Mouse (Mus musculus) heart, embryonic 12.5 days (tissue): ENCODE results near the gene Chpf. TPM values are rescaled to one million over a fixed set of nuclear protein-coding genes. Genes with fewer than 3 reads are reported as not detected.

Source experiments
- ATAC-seq: fragments of 200-750 bp; cut with Nextera tagmentation; 2 replicates; pipeline ENCODE4 v1.8.0; 2017; ENCODE audit warnings: moderate TSS enrichment, moderate library complexity; ENCODE audit not compliant: insufficient number of reproducible peaks, low FRiP score
- H3K27ac ChIP-seq: fragments of 300-500 bp; sonication (generic); 2 replicates; pipeline ENCODE4 v1.5.1; 2016; ENCODE audit warnings: mild to moderate bottlenecking, moderate library complexity; ENCODE audit not compliant: poor library complexity, severe bottlenecking
- H3K27me3 ChIP-seq: fragments of 300-500 bp; sonication (generic); replicated peaks from 2 replicates; pipeline ENCODE4 v1.6.1; 2016; ENCODE audit warnings: mild to moderate bottlenecking, moderate library complexity
- H3K36me3 ChIP-seq: fragments of 300-500 bp; sonication (generic); 2 replicates; pipeline ENCODE4 v1.6.1; 2016; ENCODE audit warnings: mild to moderate bottlenecking, moderate library complexity
- H3K4me1 ChIP-seq: fragments of 300-500 bp; sonication (generic); replicated peaks from 2 replicates; pipeline ENCODE4 v1.6.1; 2016; ENCODE audit warnings: mild to moderate bottlenecking
- H3K4me2 ChIP-seq: fragments of 300-500 bp; sonication (generic); 2 replicates; pipeline ENCODE4 v1.6.1; 2016; ENCODE audit warnings: mild to moderate bottlenecking, moderate library complexity
- H3K4me3 ChIP-seq: fragments of 300-500 bp; sonication (generic); 2 replicates; pipeline ENCODE4 v1.5.1; 2016; ENCODE audit warnings: mild to moderate bottlenecking
- H3K9ac ChIP-seq: fragments of 300-500 bp; sonication (generic); 2 replicates; pipeline ENCODE4 v1.6.1; 2016; ENCODE audit warnings: mild to moderate bottlenecking, moderate library complexity
- H3K9me3 ChIP-seq: fragments of 300-500 bp; sonication (generic); replicated peaks from 2 replicates; pipeline ENCODE4 v1.6.1; 2016; ENCODE audit warnings: mild to moderate bottlenecking, moderate library complexity
- WGBS: fragments of 180-500 bp; shearing (Covaris S2); methylation state at CpG from one replicate; pipeline ENCODE4 v1.1.7; 2016; 5-methylcytosine and 5-hydroxymethylcytosine counted together
- polyA plus RNA-seq: library from polyadenylated mRNA; unstranded; fragments of >200 nt; fragmentation: Nextera tagmentation; extraction: Ambion mirVana; gene quantifications from 2 replicates; pipeline ENCODE4 v1.2.1, GENCODE M21; 2016

Chpf gene
- polyA plus RNA-seq, 1 experiment from 2014 or later = 37.8 TPM

- Histone ChIP-seq H3K4me2 (no peak overlapping the region), H3K4me3 (no peak overlapping the region), H3K36me3 (peaks cover 92% of the 10 kb centered on the region), H3K27me3 (no peaks in the 10 kb centered on the region), H3K4me1 (no peaks in the 10 kb centered on the region), H3K27ac (no peak overlapping the region), H3K9ac (no peak overlapping the region), H3K9me3 (no peaks in the 10 kb centered on the region)
- ATAC-seq = no peak
- 65% methylated on average over 12 of the region's 12 CpGs for WGBS
These were observed 15.9 kb upstream of the Chpf start for GRCm38 (mm10) chr1:75494878-75495548.

DNA sequence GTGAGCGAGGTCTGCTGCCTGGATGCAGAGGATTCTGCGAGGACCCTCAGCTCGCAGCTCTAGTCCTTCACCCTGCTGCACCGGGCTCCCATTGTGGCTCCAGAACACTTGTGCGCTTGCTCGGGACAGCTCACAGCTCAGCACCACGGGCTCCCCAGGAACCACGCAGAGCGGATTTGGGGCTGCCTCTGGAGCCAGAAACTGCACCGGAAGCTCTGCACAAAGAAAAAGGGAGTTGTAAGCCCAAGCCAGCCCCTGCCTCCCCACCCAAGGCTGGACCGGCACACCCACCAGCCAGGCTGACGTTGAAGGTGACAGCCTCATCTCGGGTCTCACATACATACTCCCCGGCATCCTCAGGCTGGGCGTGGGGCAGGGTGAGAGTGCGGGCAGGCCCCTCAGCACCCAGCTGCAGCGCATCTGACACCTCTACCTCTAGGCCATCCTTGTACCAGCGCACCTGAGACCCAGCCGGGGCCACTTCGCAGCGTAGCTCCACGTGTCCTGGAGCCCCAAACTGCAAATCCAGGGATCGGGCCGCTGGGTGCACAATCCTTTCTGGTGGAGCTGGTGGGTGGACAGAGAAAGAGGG, 13.6 kb upstream of the Chpf start:
- Histone ChIP-seq H3K4me1 (peaks cover 9% of the 10 kb centered on the region), H3K27me3 (peaks cover 18% of the 10 kb centered on the region), H3K9me3 (no peaks in the 10 kb centered on the region), H3K4me3 (no peak overlapping the region), H3K27ac (no peak overlapping the region), H3K4me2 (no peak overlapping the region), H3K9ac (no peak overlapping the region), H3K36me3 (peaks cover 85% of the 10 kb centered on the region)
- 49% methylated on average over 24 of the region's 24 CpGs for WGBS
- no peak for ATAC-seq

DNA sequence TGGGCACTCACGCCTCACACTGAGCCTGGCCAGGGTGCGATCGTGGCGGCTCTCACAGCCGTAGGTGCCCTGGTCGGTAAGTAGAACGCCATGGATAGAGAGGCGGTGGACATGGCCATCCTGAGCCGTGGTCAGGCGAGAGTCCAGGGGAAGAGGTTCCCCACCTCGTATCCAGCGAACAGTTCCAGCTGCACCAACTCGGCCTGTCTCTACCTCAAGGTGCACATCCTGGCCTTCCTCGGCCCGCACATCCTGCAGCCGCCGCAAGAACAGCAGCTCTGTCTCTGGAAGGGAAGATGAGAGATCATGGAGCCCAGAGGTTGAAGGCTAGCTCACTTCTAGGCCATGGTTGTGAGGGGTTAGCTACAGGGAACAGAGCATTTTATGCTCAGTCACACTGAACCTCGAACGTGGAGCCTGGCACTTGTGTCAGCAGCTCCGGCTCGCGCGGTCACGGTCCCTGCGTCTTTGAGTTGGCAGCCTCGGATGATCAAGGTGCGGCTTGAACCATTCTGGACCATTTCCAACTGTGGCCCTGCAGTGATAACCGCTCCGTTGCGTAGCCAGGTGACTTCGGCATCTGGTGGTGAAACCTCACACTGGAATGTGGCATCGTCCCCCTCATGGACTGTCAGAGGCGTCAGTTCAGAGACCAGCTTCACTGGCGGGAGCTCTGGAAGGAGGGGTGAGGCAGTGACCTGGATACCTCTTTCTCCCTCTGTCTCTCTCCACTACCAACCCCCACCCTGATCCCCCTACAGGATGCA, 11.9 kb upstream of the Chpf start:
- Histone ChIP-seq H3K9ac (no peak overlapping the region), H3K27ac (no peak overlapping the region), H3K4me3 (no peak overlapping the region), H3K9me3 (no peaks in the 10 kb centered on the region), H3K27me3 (peaks cover 35% of the 10 kb centered on the region), H3K4me1 (peaks cover 17% of the 10 kb centered on the region), H3K36me3 (peaks cover 80% of the 10 kb centered on the region), H3K4me2 (no peak overlapping the region)
- no peak for ATAC-seq
- WGBS = 78% methylated on average over 34 of the region's 34 CpGs

- H3K27ac ChIP-seq = no peak overlapping the region
- ATAC-seq = peak; percentile 49
- H3K4me3 ChIP-seq = peak overlapping the region; percentile 49
- H3K4me1 ChIP-seq = peaks cover 17% of the 10 kb centered on the region
- H3K36me3 ChIP-seq = peaks cover 63% of the 10 kb centered on the region
- no peaks in the 10 kb centered on the region for H3K9me3 ChIP-seq
- peak overlapping the region; percentile 47; the same call in 1 of the 2 replicates for H3K9ac ChIP-seq
- peaks cover 69% of the 10 kb centered on the region for H3K27me3 ChIP-seq
- peak overlapping the region; percentile 78 for H3K4me2 ChIP-seq
- 2% methylated on average over 62 of the region's 62 CpGs for WGBS
These were observed 8.5 kb upstream of the Chpf start for GRCm38 (mm10) chr1:75487405-75488161.

GRCm38 (mm10) chr1:75487040-75487404, 7.9 kb upstream of the Chpf start:
- Histone ChIP-seq H3K36me3 (peaks cover 58% of the 10 kb centered on the region), H3K9ac (peak overlapping the region; percentile 47; the same call in 1 of the 2 replicates), H3K9me3 (no peaks in the 10 kb centered on the region), H3K4me3 (peak overlapping the region; percentile 49), H3K4me2 (peak overlapping the region; percentile 78), H3K4me1 (peaks cover 17% of the 10 kb centered on the region), H3K27me3 (peaks cover 75% of the 10 kb centered on the region), H3K27ac (no peak overlapping the region)
- no peak for ATAC-seq
- 7% methylated on average over 13 of the region's 13 CpGs for WGBS

DNA sequence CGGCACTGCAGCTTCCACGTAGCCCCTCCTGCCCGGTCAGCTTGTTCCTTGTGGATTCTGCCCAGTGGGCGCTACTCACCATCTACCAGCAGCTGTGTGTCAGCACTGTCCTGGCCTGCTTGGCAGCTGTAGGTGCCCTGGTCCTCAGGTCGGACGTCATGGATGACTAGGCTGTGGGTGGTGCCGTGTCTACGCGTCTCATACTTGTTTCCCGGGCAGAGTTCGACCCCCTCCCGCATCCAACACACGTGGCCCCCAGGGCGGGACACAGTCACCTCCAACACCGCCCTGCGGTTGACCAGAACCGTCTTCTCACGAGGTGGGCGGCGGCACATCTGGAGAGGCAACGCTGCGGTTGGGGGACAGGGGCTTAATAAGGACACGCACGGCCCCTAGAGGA, 7.5 kb upstream of the Chpf start:
- no peak overlapping the region for H3K9ac ChIP-seq
- peaks cover 53% of the 10 kb centered on the region for H3K36me3 ChIP-seq
- no peak for ATAC-seq
- 16% methylated on average over 24 of the region's 24 CpGs for WGBS
- H3K4me3 ChIP-seq = no peak overlapping the region
- no peaks in the 10 kb centered on the region for H3K9me3 ChIP-seq
- peaks cover 17% of the 10 kb centered on the region for H3K4me1 ChIP-seq
- H3K27me3 ChIP-seq = peaks cover 79% of the 10 kb centered on the region
- H3K4me2 ChIP-seq = peak overlapping the region; percentile 78
- no peak overlapping the region for H3K27ac ChIP-seq

DNA sequence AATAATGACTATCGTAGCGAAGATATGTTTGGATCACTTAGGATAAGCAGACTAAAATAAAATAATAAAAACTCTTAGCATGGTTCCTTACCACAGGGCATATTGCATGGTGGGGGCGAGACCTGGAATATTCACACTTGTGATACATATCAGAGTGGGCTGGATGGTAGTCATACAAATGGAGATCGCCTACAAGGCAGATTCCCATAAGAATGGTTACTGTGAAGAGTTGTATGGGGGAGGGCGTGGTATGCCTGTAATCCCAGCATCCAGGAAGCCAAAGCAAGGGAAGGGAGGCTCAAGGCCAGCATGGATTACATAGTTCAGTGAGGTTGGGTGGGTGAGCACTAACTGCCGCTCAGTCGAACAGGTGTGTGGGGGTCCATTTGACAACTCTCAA, 1.6 kb upstream of the Chpf start:
- Histone ChIP-seq H3K27me3 (peaks cover 70% of the 10 kb centered on the region), H3K27ac (no peak overlapping the region), H3K4me1 (peaks cover 23% of the 10 kb centered on the region), H3K36me3 (peaks cover 16% of the 10 kb centered on the region), H3K4me2 (no peak overlapping the region), H3K9ac (no peak overlapping the region), H3K4me3 (no peak overlapping the region), H3K9me3 (no peaks in the 10 kb centered on the region)
- no peak for ATAC-seq
- WGBS = 72% methylated on average over 7 of the region's 7 CpGs

GRCm38 (mm10) chr1:75480036-75480435, 929 bp upstream of the Chpf start:
- no peaks in the 10 kb centered on the region for H3K9me3 ChIP-seq
- H3K27ac ChIP-seq = no peak overlapping the region
- peaks cover 23% of the 10 kb centered on the region for H3K4me1 ChIP-seq
- WGBS = 26% methylated on average over 13 of the region's 13 CpGs
- ATAC-seq = no peak
- H3K4me2 ChIP-seq = peak overlapping the region; percentile 75
- peaks cover 70% of the 10 kb centered on the region for H3K27me3 ChIP-seq
- H3K4me3 ChIP-seq = peak overlapping the region; percentile 72
- peaks cover 17% of the 10 kb centered on the region for H3K36me3 ChIP-seq
- H3K9ac ChIP-seq = no peak overlapping the region

GRCm38 (mm10) chr1:75479635-75479989, 505 bp upstream of the Chpf start:
- WGBS = 3% methylated on average over 24 of the region's 24 CpGs
- peaks cover 21% of the 10 kb centered on the region for H3K36me3 ChIP-seq
- no peak overlapping the region for H3K9ac ChIP-seq
- no peak overlapping the region for H3K27ac ChIP-seq
- H3K27me3 ChIP-seq = peaks cover 70% of the 10 kb centered on the region
- peak overlapping the region; percentile 72 for H3K4me3 ChIP-seq
- H3K4me1 ChIP-seq = peaks cover 23% of the 10 kb centered on the region
- H3K4me2 ChIP-seq = peak overlapping the region; percentile 75
- ATAC-seq = peak; percentile 19; the same call in 1 of the 2 replicates
- no peaks in the 10 kb centered on the region for H3K9me3 ChIP-seq

- H3K36me3 ChIP-seq = peaks cover 32% of the 10 kb centered on the region
- peaks cover 23% of the 10 kb centered on the region for H3K4me1 ChIP-seq
- peaks cover 67% of the 10 kb centered on the region for H3K27me3 ChIP-seq
- H3K4me3 ChIP-seq = peak overlapping the region; percentile 72
- H3K4me2 ChIP-seq = peak overlapping the region; percentile 75
- ATAC-seq = peak; percentile 0; the same call in 1 of the 2 replicates
- WGBS = under 1% methylated on average over 23 of the region's 25 CpGs
- peak overlapping the region; percentile 77 for H3K27ac ChIP-seq
- H3K9ac ChIP-seq = peak overlapping the region; percentile 79
- H3K9me3 ChIP-seq = no peaks in the 10 kb centered on the region
These were observed 610 bp downstream of the Chpf start for GRCm38 (mm10) chr1:75478497-75478896.

- WGBS = 48% methylated on average over 3 of the region's 3 CpGs
- Histone ChIP-seq H3K9me3 (no peaks in the 10 kb centered on the region), H3K4me1 (peaks cover 23% of the 10 kb centered on the region), H3K4me3 (peak overlapping the region; percentile 72), H3K36me3 (peaks cover 38% of the 10 kb centered on the region), H3K4me2 (peak overlapping the region; percentile 75), H3K9ac (no peak overlapping the region), H3K27me3 (peaks cover 67% of the 10 kb centered on the region), H3K27ac (no peak overlapping the region)
- no peak for ATAC-seq
These were observed 1.2 kb downstream of the Chpf start for GRCm38 (mm10) chr1:75477966-75478290.
